Mouse (Mus musculus) thymus, adult 2 months (tissue): ENCODE results near the gene Cxcl15. TPM values are rescaled to one million over a fixed set of nuclear protein-coding genes. Genes with fewer than 3 reads are reported as not detected.

ENCODE experiments used
- DNase-seq: peaks from one replicate; pipeline ENCODE4 v3.0.0; 2021
- H3K27ac ChIP-seq: fragments of 200-500 bp; 2 replicates; pipeline ENCODE4 v1.5.1; 2012; ENCODE audit warnings: low read length, control low read depth; ENCODE audit not compliant: control insufficient read depth, insufficient read depth
- H3K27me3 ChIP-seq: fragments of 200-500 bp; 2 replicates; pipeline ENCODE4 v1.6.1; 2012; ENCODE audit warnings: mild to moderate bottlenecking, low read length, moderate library complexity, mixed read lengths; ENCODE audit not compliant: control insufficient read depth, insufficient read depth
- H3K36me3 ChIP-seq: fragments of 200-500 bp; 2 replicates; pipeline ENCODE4 v1.6.1; 2012; ENCODE audit warnings: mild to moderate bottlenecking, low read length, moderate library complexity; ENCODE audit not compliant: control insufficient read depth, insufficient read depth
- H3K4me1 ChIP-seq: fragments of 200-500 bp; replicated peaks from 2 replicates; pipeline ENCODE4 v1.6.1; 2012; ENCODE audit warnings: low read length; ENCODE audit not compliant: control insufficient read depth, insufficient read depth
- H3K4me3 ChIP-seq: fragments of 200-500 bp; 2 replicates; pipeline ENCODE4 v1.5.1; 2012; ENCODE audit warnings: mild to moderate bottlenecking, low read length, control low read depth, moderate library complexity; ENCODE audit not compliant: control insufficient read depth, insufficient read depth
- CTCF ChIP-seq: fragments of 200-500 bp; IDR thresholded peaks from 2 replicates; pipeline ENCODE4 v1.5.1; 2012; ENCODE audit warnings: mild to moderate bottlenecking, control low read depth, low read length, moderate library complexity, borderline replicate concordance; ENCODE audit not compliant: control insufficient read depth, poor library complexity, insufficient read depth; ENCODE audit errors: extremely low read depth
- POLR2A ChIP-seq: fragments of 200-500 bp; IDR thresholded peaks from 2 replicates; pipeline ENCODE4 v1.6.1; 2012; ENCODE audit warnings: mild to moderate bottlenecking, low read length, control low read depth, moderate library complexity; ENCODE audit not compliant: control insufficient read depth, poor library complexity, insufficient read depth; ENCODE audit errors: extremely low read depth
- WGBS: fragments of 180-500 bp; shearing (Covaris S2); methylation state at CpG from one replicate; pipeline ENCODE4 v1.1.7; 2018; 5-methylcytosine and 5-hydroxymethylcytosine counted together
- polyA plus RNA-seq: library from polyadenylated mRNA; depleted of rRNA; stranded (reverse); fragments of >200 nt; gene quantifications from 2 replicates; pipeline ENCODE4 v1.2.3, GENCODE M21; 2012

The Cxcl15 gene
- polyA plus RNA-seq, 1 experiment, result 0.24 TPM

DNA sequence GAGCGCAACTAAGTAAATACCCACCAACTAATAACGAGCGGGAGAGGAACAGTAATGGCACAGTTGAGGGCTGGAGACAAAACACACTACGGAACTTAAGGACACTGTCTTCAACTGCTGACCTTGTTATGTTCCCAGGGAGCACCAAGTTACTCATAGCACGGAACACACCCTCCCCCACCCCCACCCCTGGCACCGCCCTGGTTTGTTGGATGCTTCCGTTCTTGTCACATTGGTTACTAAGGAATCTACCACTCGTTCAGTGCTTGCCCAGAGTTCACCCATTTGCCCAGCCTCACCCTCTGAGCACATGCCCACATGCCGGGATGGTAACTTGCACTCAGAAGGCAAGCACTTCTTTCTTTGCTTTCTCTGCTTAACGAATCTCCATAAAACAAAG is 16.7 kb upstream of the Cxcl15 start:
- Histone ChIP-seq H3K4me1 (no peaks in the 10 kb centered on the region), H3K4me3 (no peak overlapping the region), H3K36me3 (no peaks in the 10 kb centered on the region), H3K27ac (no peak overlapping the region), H3K27me3 (no peaks in the 10 kb centered on the region)
- WGBS, result 95% methylated on average over 10 of the region's 10 CpGs
- no peak for DNase-seq
- TF ChIP-seq POLR2A (no peak), CTCF (no peak)

DNA sequence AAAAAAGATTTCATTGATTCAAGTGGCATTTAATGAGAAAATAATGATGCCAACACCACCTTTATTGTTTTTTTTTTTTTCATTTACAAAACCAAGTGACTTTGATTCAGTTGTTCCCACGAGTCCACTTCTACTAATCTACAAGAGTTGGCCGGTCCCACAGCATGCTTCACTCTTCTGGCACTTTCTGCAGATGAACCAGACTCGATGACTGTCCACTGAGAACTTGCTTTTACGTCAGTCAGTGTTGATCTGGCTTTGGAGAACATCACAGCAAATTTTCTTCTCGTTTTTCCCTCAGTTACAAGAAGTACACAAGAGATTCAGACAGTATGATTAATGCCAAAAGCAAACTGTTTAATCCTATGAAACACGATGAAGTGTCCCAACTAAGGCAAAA is 15.5 kb upstream of the Cxcl15 start:
- Histone ChIP-seq H3K36me3 (no peaks in the 10 kb centered on the region), H3K4me3 (no peak overlapping the region), H3K4me1 (no peaks in the 10 kb centered on the region), H3K27ac (no peak overlapping the region), H3K27me3 (no peaks in the 10 kb centered on the region)
- DNase-seq, result no peak
- TF ChIP-seq CTCF, result no peak
- TF ChIP-seq POLR2A, result no peak
- 87% methylated on average over 6 of the region's 6 CpGs for WGBS

DNA sequence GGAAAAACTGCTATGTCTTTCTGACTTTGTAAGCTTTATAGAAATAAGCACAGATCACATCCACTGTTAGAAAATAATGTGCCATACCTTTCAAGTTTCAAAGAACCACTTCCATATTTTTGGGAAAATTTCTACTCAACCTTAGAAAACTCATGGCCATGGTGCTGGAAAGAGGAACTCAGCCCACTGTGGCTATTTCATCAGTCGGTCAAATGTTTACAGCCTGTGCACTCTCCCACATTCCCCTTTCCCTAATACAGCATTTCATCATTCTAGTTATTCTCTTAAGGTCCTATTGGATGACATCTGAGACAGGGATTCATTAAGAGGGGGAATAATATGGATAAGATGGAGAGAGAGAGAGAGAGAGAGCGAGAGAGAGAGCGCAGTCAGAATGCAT is 10.6 kb upstream of the Cxcl15 start:
- WGBS, result 73% methylated on average over 3 of the region's 3 CpGs
- Histone ChIP-seq H3K27me3 (no peaks in the 10 kb centered on the region), H3K4me3 (no peak overlapping the region), H3K4me1 (no peaks in the 10 kb centered on the region), H3K36me3 (no peaks in the 10 kb centered on the region), H3K27ac (no peak overlapping the region)
- no peak for TF ChIP-seq POLR2A
- TF ChIP-seq CTCF, result no peak
- no peak for DNase-seq

DNA sequence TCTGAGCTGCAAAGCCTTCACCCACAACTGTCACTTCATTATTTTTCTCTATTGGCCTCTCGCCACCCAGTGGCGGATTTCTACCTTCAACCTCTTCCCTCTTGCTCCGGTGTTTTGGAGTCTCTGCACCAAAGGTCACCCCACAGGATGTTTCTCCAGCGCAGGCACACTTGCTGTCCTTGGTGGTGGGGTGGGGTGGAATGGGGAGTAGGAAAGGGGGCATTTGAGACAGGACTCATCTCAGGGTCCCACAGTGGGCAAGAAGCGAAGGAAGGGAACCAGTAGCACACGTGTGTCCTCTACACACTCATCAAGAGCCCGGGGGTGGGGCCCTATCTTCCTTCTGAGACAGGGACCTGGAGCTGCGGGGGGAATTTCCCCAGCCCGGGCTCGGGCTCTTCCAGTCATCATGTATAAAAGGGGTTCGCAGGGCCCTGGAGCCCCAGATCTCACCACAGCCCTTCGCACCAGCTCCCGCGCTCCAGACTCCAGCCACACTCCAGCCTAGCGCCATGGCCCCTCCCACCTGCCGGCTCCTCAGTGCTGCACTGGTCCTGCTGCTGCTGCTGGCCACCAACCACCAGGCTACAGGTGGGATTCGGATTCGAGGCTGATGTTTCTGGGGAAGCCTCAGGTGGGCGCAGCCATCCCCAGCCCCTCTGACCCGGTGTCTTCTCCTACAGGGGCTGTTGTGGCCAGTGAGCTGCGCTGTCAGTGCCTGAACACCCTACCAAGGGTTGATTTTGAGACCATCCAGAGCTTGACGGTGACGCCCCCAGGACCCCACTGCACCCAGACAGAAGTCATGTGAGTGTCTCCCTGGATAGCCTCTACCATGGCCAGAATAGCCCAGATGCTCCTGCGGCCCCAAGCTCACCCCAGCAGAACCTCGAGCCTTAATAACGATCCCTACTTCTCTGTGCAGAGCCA is 8.4 kb upstream of the Cxcl15 start, which contains the start of gene Cxcl3:
Gene Cxcl3, plus strand, starts transcription at position 445 of the 930 bp plus-strand sequence.
- Histone ChIP-seq H3K27ac (no peak within 1 kb of the TSS), H3K4me3 (no peak within 1 kb of the TSS), H3K4me1 (no peaks in the 10 kb centered on the region), H3K36me3 (no peaks in the 10 kb centered on the region), H3K27me3 (no peaks in the 10 kb centered on the region)
- 35% methylated on average over 26 of the region's 26 CpGs for WGBS
- TF ChIP-seq CTCF, result no peak
- DNase-seq, result no peak

DNA sequence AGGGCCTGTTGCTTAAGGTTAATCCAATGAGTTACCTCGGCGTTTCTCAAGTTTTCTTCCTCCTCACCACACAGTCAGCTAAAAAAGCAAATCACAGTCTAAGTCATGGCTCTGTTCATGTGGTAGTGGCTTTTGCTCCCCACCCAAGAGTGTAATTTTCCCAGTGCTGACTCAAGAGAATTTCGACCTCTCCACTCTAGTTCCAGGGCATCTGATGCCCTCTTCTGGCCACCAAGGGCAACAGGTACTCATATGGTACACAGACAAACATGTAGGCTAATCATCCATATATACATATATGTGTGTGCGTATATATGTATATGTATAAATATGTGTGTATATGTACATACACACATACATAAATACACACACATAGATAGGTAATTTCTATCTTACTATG is 6.2 kb upstream of the Cxcl15 start:
- H3K36me3 ChIP-seq, result no peaks in the 10 kb centered on the region
- H3K27me3 ChIP-seq, result no peaks in the 10 kb centered on the region
- no peaks in the 10 kb centered on the region for H3K4me1 ChIP-seq
- no peak for DNase-seq
- no peak overlapping the region for H3K4me3 ChIP-seq
- H3K27ac ChIP-seq, result no peak overlapping the region
- TF ChIP-seq CTCF (no peak), POLR2A (no peak)
- WGBS, result 87% methylated on average over 4 of the region's 4 CpGs

DNA sequence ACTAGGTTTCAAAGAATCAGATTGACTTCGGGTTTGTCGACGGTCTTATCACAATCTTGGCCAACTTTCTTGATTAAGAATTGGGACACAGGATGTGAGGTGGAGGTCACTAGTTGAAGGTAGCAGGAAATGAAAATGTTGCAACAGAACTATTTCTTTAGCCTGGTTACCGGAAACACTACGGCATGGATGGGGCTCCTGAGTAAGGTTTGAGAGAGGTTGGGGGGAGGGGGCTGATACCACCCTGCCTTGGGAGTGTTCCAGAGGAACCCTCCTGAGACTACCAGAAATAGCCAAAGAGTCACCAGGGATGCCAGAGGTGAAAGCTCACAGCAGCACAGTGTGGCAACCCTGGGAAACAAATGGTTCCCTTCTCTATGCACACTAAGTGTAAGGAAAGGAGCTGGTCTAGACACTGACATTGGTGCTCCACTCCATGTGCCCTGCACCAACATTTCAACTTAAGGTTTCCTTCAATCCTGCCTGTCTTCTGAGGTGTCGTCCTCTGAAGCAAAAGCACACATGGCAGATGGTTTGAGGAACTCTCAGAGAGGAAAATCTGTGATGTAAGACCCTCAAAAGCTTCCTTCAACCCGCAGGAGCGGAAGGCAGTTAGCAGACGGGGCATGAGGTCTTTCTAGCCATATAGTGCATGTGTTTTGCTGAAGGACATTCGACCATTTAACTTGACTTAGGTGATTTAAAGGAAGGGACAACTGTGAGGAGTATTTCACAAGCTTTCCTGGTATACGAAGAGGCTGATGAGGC is 4.8 kb upstream of the Cxcl15 start:
- Histone ChIP-seq H3K27ac (no peak overlapping the region), H3K4me3 (no peak overlapping the region), H3K4me1 (no peaks in the 10 kb centered on the region), H3K27me3 (no peaks in the 10 kb centered on the region), H3K36me3 (no peaks in the 10 kb centered on the region)
- no peak for TF ChIP-seq POLR2A
- no peak for TF ChIP-seq CTCF
- DNase-seq, result no peak
- 15% methylated on average over 11 of the region's 11 CpGs for WGBS
